Mouse (Mus musculus): Measurements from ENCODE around the gene Klhl2. TPM values are rescaled to one million over a fixed set of nuclear protein-coding genes. Genes with fewer than 3 reads are reported as not detected.
A peak's percentile ranks its signal among the peaks of the same experiment; 100 is the strongest.

Gene Klhl2
- total RNA-seq, 1 experiment from 2014 or later, result 12.9 TPM

GRCm38 (mm10) chr8:64777925-64778324 lies 71.9 kb downstream of the Klhl2 start:
- ATAC-seq (replicated peaks; ENCODE audit: low read depth, poor library complexity, severe bottlenecking), result peak; percentile 72

- no peak for ATAC-seq (replicated peaks; ENCODE audit: low read depth, poor library complexity, severe bottlenecking)
Observed at GRCm38 (mm10) chr8:64774136-64774535, 75.7 kb downstream of the Klhl2 start.

GRCm38 (mm10) chr8:64770814-64771213 lies 79.0 kb downstream of the Klhl2 start:
- ATAC-seq (replicated peaks; ENCODE audit: low read depth, poor library complexity, severe bottlenecking), result no peak

- ATAC-seq (replicated peaks; ENCODE audit: low read depth, poor library complexity, severe bottlenecking), result no peak
Observed at GRCm38 (mm10) chr8:64769586-64769985, 80.2 kb downstream of the Klhl2 start.

GRCm38 (mm10) chr8:64768645-64769044 lies 81.2 kb downstream of the Klhl2 start:
- peak; percentile 59 for ATAC-seq (replicated peaks; ENCODE audit: low read depth, poor library complexity, severe bottlenecking)

GRCm38 (mm10) chr8:64767047-64767446 lies 82.8 kb downstream of the Klhl2 start:
- ATAC-seq (replicated peaks; ENCODE audit: low read depth, poor library complexity, severe bottlenecking), result no peak

GRCm38 (mm10) chr8:64764075-64764474 lies 85.7 kb downstream of the Klhl2 start:
- peak; percentile 33 for ATAC-seq (replicated peaks; ENCODE audit: low read depth, poor library complexity, severe bottlenecking)

GRCm38 (mm10) chr8:64762751-64763150 lies 87.1 kb downstream of the Klhl2 start:
- no peak for ATAC-seq (replicated peaks; ENCODE audit: low read depth, poor library complexity, severe bottlenecking)

GRCm38 (mm10) chr8:64761430-64761829 lies 88.4 kb downstream of the Klhl2 start:
- peak; percentile 45 for ATAC-seq (replicated peaks; ENCODE audit: low read depth, poor library complexity, severe bottlenecking)

GRCm38 (mm10) chr8:64757956-64758355 lies 91.9 kb downstream of the Klhl2 start:
- no peak for ATAC-seq (replicated peaks; ENCODE audit: low read depth, poor library complexity, severe bottlenecking)

GRCm38 (mm10) chr8:64746215-64747058 lies 103.4 kb downstream of the Klhl2 start:
- no peak for ATAC-seq (replicated peaks; ENCODE audit: low read depth, poor library complexity, severe bottlenecking)

- ATAC-seq (replicated peaks; ENCODE audit: low read depth, poor library complexity, severe bottlenecking), result peak; percentile 27; the same call in 1 of the 2 replicates
Observed at GRCm38 (mm10) chr8:64740547-64741211, 109.1 kb downstream of the Klhl2 start.

- ATAC-seq (replicated peaks; ENCODE audit: low read depth, poor library complexity, severe bottlenecking), result no peak
Observed at GRCm38 (mm10) chr8:64738916-64739315, 110.9 kb downstream of the Klhl2 start.

GRCm38 (mm10) chr8:64736767-64737323 lies 113.0 kb downstream of the Klhl2 start:
- no peak for ATAC-seq (replicated peaks; ENCODE audit: low read depth, poor library complexity, severe bottlenecking)

- ATAC-seq (replicated peaks; ENCODE audit: low read depth, poor library complexity, severe bottlenecking), result peak; percentile 31
Observed at GRCm38 (mm10) chr8:64735161-64735560, 114.7 kb downstream of the Klhl2 start.

- peak; percentile 97 for ATAC-seq (replicated peaks; ENCODE audit: low read depth, poor library complexity, severe bottlenecking)
Observed at GRCm38 (mm10) chr8:64733271-64733943, 116.4 kb downstream of the Klhl2 start, which contains the start of gene Msmo1. Msmo1 (minus strand) TSS chr8:64733792.

GRCm38 (mm10) chr8:64732596-64732995 lies 117.2 kb downstream of the Klhl2 start:
- ATAC-seq (replicated peaks; ENCODE audit: low read depth, poor library complexity, severe bottlenecking), result no peak

- no peak for ATAC-seq (replicated peaks; ENCODE audit: low read depth, poor library complexity, severe bottlenecking)
Observed at GRCm38 (mm10) chr8:64728156-64728555, 121.7 kb downstream of the Klhl2 start.

- ATAC-seq (replicated peaks; ENCODE audit: low read depth, poor library complexity, severe bottlenecking), result peak; percentile 71
Observed at GRCm38 (mm10) chr8:64726190-64726695, 123.6 kb downstream of the Klhl2 start.

- no peak for ATAC-seq (replicated peaks; ENCODE audit: low read depth, poor library complexity, severe bottlenecking)
Observed at GRCm38 (mm10) chr8:64723206-64723605, 126.6 kb downstream of the Klhl2 start.
